Mouse (Mus musculus): ENCODE results near the gene C1s2. TPM values are rescaled to one million over a fixed set of nuclear protein-coding genes. Genes with fewer than 3 reads are reported as not detected.
"Not testable (repeated sequence)": the region's sequence is repeated elsewhere in the genome, so short reads cannot be mapped to it uniquely, and the experiment has no call there.

C1s2 gene
- total RNA-seq, 2 experiments from 2014 or later, result 0.14 to 0.28 TPM

DNA sequence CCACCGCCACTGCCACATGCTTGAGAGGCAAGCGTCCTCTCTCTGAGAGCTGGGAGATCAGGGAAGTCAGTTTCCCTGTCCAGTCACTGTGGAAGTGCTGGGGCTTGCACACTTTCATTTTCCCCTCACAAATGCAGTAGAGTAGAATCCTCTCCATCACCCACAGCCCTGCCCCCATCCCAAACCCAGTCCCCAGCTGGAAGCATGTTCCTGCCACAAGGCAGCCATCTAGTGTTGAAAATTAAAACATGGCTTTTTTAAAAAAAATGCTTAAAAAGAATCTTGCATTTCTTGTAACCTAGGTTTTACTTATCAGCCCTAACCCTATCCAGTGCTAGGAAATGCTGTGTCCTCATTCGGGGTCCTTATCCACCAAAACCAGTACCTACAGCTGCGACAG lies 4.2 kb upstream of the C1s2 start:
- DNase-seq (ENCODE audit: low spot score in 2 of 2), result no peak

DNA sequence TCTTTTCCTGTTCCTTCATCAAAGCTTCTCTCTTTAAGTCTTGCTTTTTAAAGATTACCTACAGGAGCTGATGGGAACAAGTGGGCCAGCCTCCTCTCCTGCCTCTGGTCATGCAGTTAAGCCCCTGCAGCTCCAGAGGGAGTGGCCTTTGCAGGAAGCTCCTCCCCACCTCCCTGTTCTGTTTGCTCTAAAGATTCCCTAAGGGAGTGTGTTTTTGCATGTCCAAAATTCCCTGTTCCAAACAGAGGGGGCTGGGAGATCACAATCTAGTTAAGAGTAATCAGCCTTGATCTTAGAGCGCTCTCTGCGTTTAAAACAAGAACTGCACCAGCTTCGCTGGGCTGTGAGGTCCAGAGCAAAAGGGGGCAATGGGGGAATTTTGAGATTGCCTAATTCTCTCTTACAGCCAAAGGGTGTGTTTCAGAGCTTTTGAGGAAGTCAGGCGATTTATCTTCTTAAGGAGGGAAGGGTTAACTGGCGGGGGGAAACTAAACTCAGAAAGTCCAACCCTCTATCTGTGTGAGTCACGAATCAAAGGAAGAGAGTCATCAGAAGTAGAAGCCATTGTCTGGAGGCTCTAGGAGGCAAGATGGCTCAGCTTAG lies 1.1 kb upstream of the C1s2 start:
- DNase-seq (ENCODE audit: low spot score in 2 of 2), result not testable (repeated sequence)

DNA sequence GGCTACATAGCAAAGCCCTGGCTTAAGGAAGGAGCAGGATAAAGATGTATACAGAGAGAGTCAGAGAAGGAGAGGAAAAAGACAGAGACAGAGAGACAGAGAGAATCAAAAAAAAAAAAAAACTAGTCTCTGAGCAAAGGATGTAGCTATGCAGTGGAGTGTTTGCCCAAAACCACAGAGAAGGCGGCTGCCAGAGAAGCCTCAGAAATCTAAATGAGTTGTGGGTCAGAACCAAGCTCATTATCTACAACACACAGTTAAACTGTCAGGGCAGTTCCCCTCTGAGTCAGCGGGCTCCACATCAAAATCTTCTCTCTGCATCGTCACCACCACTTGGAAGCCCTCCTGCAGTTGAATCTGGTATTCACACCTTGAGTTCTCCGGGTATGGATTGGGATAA lies 5.1 kb downstream of the C1s2 start:
- DNase-seq (ENCODE audit: low spot score in 2 of 2), result no peak

DNA sequence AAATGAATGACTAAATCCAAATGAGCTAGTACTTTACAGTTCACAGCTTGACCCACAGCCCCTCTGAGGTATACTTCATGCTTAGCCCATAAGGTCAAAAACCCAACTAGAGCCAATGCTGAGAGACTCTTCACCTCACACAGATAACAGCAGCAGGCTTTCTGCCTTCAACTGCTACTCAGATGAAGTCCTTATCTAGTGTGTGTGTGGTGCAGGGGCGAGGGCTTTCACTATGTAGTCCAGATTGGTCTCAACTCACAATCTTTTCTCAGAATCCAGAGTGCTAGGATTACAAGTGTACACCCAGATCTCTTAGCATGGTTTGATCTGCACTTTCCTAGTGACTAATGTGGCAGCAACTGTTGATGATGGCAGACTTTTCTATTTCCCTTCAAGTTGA lies 9.7 kb downstream of the C1s2 start:
- DNase-seq (ENCODE audit: low spot score in 2 of 2), result not testable (repeated sequence)

DNA sequence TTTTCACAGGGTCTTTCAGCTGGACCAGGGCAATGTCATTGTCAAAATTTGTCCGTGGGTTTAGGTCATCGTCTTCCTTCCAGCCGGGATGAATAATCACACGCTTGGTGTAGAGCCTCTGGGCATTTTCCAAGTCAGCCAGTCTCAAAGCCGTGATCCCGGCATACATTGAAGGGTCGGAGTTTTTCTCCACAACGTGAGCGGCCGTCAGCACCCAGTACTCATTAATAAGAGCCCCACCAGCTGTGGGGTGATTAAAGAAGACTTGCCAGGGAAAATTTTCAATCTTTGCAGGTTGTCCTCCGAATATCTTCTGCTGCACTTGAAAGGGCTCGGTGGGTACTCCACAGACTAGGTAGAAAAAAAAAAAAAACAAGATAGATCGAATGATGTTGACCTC lies 10.3 kb downstream of the C1s2 start:
- DNase-seq (ENCODE audit: low spot score in 2 of 2), result no peak

GRCm38 (mm10) chr6:124602031-124602430 lies 33.9 kb downstream of the C1s2 start:
- DNase-seq (ENCODE audit: low spot score in 2 of 2), result no peak

DNA sequence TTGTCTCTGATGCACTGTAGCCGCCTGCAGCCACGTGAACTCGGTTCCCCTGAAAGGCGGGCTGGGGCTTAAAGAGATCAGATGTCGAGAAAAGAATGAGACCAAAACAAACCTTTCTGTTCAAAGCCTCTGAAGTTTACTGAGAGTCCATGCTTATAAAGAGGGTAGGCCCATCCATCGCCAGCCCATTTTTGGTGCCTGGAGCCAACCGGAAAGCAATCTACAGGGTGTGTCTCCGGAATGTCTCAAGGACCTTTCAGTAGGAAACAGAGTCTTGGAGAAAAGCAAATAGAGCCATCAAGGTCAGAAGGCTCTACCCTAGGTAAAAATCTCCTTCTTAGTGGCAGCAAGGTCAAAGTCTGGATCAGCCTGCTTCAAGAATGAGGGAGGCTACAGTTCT lies 42.8 kb downstream of the C1s2 start:
- no peak for DNase-seq (ENCODE audit: low spot score in 2 of 2)

DNA sequence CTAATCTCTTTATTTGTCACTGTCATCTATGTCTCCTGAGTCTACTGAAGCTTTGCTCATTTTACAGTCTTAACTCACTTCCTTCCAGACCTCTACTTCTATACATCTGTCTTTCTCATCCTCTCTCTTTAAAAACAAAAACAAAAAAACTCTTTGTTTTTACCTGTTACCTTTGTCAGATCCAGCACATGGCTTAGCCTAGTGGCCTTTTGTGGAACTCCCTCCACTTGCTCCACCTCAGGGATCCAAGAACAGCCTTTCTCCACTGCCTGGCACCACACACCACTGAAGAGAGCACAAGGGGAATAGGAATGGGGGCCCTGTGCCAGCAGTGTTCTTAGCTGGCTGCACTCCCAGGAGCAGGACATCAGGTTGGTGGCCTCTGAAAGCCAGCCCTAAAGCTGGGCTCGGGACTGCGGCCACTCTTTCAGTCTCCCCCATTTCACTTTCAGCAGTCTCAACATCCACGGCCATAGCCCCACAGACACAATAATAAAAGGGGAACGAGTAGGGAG lies 43.6 kb downstream of the C1s2 start:
- DNase-seq (ENCODE audit: low spot score in 2 of 2), result no peak

- DNase-seq (ENCODE audit: low spot score in 2 of 2), result no peak
Measured at GRCm38 (mm10) chr6:124588771-124589170, 47.1 kb downstream of the C1s2 start.

GRCm38 (mm10) chr6:124586266-124586665 lies 49.6 kb downstream of the C1s2 start:
- no peak for DNase-seq (ENCODE audit: low spot score in 2 of 2)

DNA sequence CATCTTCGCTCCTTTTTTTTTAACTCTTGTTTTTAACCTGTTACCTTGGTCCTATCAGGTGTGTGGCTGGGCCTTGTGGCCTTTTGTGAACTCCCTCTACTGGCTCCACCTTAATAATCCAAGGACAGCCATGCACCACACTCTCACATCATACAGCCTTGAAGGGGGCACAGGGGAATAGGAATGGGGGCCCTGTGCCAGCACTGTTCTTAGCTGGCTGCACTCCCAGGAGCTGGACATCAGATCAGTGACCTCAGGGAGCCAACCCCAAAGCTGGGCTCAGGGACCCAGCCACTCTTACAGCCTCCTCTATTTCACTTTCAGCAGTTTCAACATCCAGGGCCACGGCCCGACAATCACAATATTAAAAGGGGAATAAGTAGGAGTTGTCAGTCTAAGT lies 50.1 kb downstream of the C1s2 start:
- no peak for DNase-seq (ENCODE audit: low spot score in 2 of 2)

DNA sequence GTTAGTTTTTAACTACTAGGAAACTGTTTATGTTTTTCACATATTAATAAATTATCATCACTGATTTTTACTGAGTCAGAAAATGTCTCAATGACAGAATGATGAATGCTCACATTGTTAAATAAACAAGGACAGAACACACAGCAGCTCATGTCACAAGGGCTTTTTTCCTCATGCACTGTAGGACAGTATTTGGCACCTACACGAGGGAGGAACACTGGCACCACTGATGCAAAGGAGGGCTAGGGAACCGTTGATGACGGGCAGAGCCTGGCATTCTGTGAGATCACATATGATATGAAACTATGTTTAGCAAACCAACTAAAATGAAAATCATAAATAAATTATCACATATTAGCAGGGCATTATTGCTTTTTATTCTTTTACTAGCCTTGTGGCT lies 51.0 kb downstream of the C1s2 start:
- DNase-seq (ENCODE audit: low spot score in 2 of 2), result no peak

GRCm38 (mm10) chr6:124582231-124582630 lies 53.7 kb downstream of the C1s2 start:
- DNase-seq (ENCODE audit: low spot score in 2 of 2), result no peak

DNA sequence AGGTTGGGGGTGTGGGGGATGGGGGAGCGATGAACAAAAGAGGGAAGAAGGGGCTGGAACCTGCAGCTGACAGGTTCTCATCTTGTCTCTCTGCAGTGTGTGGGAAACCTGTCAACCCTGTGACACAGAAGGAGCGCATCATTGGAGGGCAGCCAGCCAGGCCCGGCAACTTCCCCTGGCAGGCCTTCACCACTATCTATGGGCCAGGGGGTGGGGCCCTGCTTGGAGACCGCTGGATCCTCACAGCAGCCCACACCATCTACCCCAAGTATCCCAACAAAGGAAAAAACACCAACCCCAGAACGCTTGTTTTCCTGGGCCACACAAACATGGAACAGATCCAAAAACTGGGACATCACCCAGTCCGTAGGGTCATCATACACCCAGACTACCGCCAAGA lies 55.7 kb downstream of the C1s2 start:
- not testable (repeated sequence) for DNase-seq (ENCODE audit: low spot score in 2 of 2)

- not testable (repeated sequence) for DNase-seq (ENCODE audit: low spot score in 2 of 2)
Measured at GRCm38 (mm10) chr6:124575155-124575678, 60.7 kb downstream of the C1s2 start.

Other genes with a start within 250 kb of the C1s2 start
- 10 to 100 TPM; 60.7 to 70.5 TPM for gene Pex5, start 221.0 kb downstream of the C1s2 start, total RNA-seq (2021)
- 100 to 1,000 TPM; 358 to 362 TPM for gene Clstn3, start 171.3 kb downstream of the C1s2 start, total RNA-seq (2021)
- gene C1rl, start 143.0 kb downstream of the C1s2 start, total RNA-seq (2021), result under 1 TPM; 0.19 to 0.42 TPM
- gene C1ra, start 123.7 kb downstream of the C1s2 start, total RNA-seq (2021), result 1 to 10 TPM; 2.2 to 2.9 TPM
- gene C1s1, start 93.7 kb downstream of the C1s2 start, total RNA-seq (2021), result 1 to 10 TPM; 1.5 to 1.8 TPM
- gene C1rb, start 65.8 kb downstream of the C1s2 start, total RNA-seq (2021), result under 1 TPM; 0.30 to 0.44 TPM
- gene Lpcat3, start 26.9 kb upstream of the C1s2 start, total RNA-seq (2021), result 10 to 100 TPM; 20.1 to 20.6 TPM
- 10 to 100 TPM; 45.7 to 49.1 TPM for gene Emg1, start 76.1 kb upstream of the C1s2 start, total RNA-seq (2021)
- 100 to 1,000 TPM; 115 to 117 TPM for gene Phb2, start 76.3 kb upstream of the C1s2 start, total RNA-seq (2021)
- gene Ptpn6, start 102.6 kb upstream of the C1s2 start, total RNA-seq (2021), result 1 to 10 TPM; 2.5 to 5.1 TPM
- 100 to 1,000 TPM; 321 to 335 TPM for gene Grcc10, start 105.3 kb upstream of the C1s2 start, total RNA-seq (2021)
- 1 to 10 TPM in 1 of 2 experiments, not detected in 1; 1.4 TPM for gene Gm45234, start 119.9 kb upstream of the C1s2 start, total RNA-seq (2021)
- gene Atn1, start 120.4 kb upstream of the C1s2 start, total RNA-seq (2021), result 100 to 1,000 TPM; 158 to 181 TPM
- 1,000 to 10,000 TPM; 1,066 to 1,067 TPM for gene Eno2, start 133.6 kb upstream of the C1s2 start, total RNA-seq (2021)
- gene Lrrc23, start 143.6 kb upstream of the C1s2 start, total RNA-seq (2021), result 1 to 10 TPM; 1.0 to 1.1 TPM
- gene Spsb2, start 172.6 kb upstream of the C1s2 start, total RNA-seq (2021), result 1 to 10 TPM; 4.6 to 5.7 TPM
- gene Tpi1, start 178.2 kb upstream of the C1s2 start, total RNA-seq (2021), result 100 to 1,000 TPM; 804 to 847 TPM
- gene Usp5, start 193.4 kb upstream of the C1s2 start, total RNA-seq (2021), result 100 to 1,000 TPM; 204 to 208 TPM
- gene Cdca3, start 193.5 kb upstream of the C1s2 start, total RNA-seq (2021), result under 1 TPM; 0.23 to 0.42 TPM
- under 1 TPM in 1 of 2 experiments, not detected in 1; 0.21 TPM for gene Gnb3, start 204.2 kb upstream of the C1s2 start, total RNA-seq (2021)
- gene P3h3, start 221.7 kb upstream of the C1s2 start, total RNA-seq (2021), result 10 to 100 TPM; 23.5 to 30.9 TPM
- 100 to 1,000 TPM; 212 to 232 TPM for gene Gpr162, start 227.9 kb upstream of the C1s2 start, total RNA-seq (2021)